Mouse (Mus musculus) heart, embryonic 15.5 days (tissue): ENCODE measurements around the gene Plgrkt. TPM values are rescaled to one million over a fixed set of nuclear protein-coding genes. Genes with fewer than 3 reads are reported as not detected.

ENCODE experiments used
- ATAC-seq: fragments of 200-750 bp; cut with Nextera tagmentation; replicated peaks from 2 replicates; pipeline ENCODE4 v1.8.0; 2017; ENCODE audit warnings: low read depth, moderate TSS enrichment; ENCODE audit not compliant: insufficient number of reproducible peaks, insufficient read depth, low FRiP score
- H3K27ac ChIP-seq: fragments of 300-500 bp; sonication (generic); 2 replicates; pipeline ENCODE4 v1.5.1; 2015; ENCODE audit warnings: mild to moderate bottlenecking, inconsistent platforms
- H3K27me3 ChIP-seq: fragments of 300-500 bp; sonication (generic); 2 replicates; pipeline ENCODE4 v1.6.1; 2015; ENCODE audit warnings: inconsistent platforms
- H3K36me3 ChIP-seq: fragments of 300-500 bp; sonication (generic); 2 replicates; pipeline ENCODE4 v1.6.1; 2015; ENCODE audit warnings: mild to moderate bottlenecking, inconsistent platforms
- H3K4me1 ChIP-seq: fragments of 300-500 bp; sonication (generic); replicated peaks from 2 replicates; pipeline ENCODE4 v1.6.1; 2015; ENCODE audit warnings: inconsistent platforms
- H3K4me2 ChIP-seq: fragments of 300-500 bp; sonication (generic); 2 replicates; pipeline ENCODE4 v1.6.1; 2015; ENCODE audit warnings: inconsistent platforms, mild to moderate bottlenecking, moderate library complexity
- H3K4me3 ChIP-seq: fragments of 300-500 bp; sonication (generic); 2 replicates; pipeline ENCODE4 v1.5.1; 2015; ENCODE audit warnings: mild to moderate bottlenecking, inconsistent platforms
- H3K9ac ChIP-seq: fragments of 300-500 bp; sonication (generic); 2 replicates; pipeline ENCODE4 v1.6.1; 2015; ENCODE audit warnings: mild to moderate bottlenecking, inconsistent platforms
- H3K9me3 ChIP-seq: fragments of 300-500 bp; sonication (generic); replicated peaks from 2 replicates; pipeline ENCODE4 v1.6.1; 2016; ENCODE audit warnings: inconsistent platforms
- WGBS: fragments of 180-500 bp; shearing (Covaris S2); methylation state at CpG from one replicate; pipeline ENCODE4 v1.1.7; 2015; ENCODE audit warnings: mixed read lengths; 5-methylcytosine and 5-hydroxymethylcytosine counted together
- polyA plus RNA-seq: library from polyadenylated mRNA; unstranded; fragments of >200 nt; fragmentation: Nextera tagmentation; extraction: Ambion mirVana; gene quantifications from 2 replicates; pipeline ENCODE4 v1.2.1, GENCODE M21; 2015

The Plgrkt gene
- polyA plus RNA-seq, 1 experiment from 2014 or later: 49.2 TPM

DNA sequence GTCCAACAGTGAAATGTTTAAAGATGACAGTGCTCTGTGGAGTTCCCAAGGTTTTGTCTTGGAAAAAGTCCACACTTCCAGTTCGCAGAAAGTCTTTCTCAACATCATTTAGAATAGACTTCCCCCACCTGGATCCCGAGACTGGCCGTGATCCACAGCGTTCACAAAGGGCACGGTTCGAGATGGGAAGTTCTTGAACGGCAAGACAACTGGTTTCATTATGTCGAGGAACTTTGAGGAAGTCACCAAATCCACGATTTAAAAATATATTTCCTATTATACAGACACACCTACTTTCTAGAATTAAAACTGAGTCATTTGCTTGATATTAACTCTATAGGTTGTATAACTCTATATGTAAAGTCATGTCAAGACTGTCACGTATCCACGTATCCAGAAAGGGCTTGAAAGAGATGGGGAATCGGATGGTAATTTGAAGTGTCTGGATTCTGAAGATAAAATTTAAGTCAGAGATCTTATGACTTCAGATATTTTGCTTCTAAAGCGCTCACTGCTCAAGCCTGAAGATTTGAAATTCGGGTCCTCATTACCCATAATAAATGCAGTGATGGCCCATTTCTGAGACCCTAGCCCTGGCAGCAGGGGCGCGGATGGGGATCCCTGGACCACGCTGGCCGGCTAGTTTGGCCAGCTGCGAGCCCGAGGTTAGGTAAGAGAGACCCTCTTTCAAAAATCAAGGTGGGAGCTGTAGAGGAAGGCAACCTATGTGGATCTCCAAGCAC, 793 bp downstream of the Plgrkt start:
- peak overlapping the region; percentile 52; the same call in 1 of the 2 replicates for H3K27ac ChIP-seq

DNA sequence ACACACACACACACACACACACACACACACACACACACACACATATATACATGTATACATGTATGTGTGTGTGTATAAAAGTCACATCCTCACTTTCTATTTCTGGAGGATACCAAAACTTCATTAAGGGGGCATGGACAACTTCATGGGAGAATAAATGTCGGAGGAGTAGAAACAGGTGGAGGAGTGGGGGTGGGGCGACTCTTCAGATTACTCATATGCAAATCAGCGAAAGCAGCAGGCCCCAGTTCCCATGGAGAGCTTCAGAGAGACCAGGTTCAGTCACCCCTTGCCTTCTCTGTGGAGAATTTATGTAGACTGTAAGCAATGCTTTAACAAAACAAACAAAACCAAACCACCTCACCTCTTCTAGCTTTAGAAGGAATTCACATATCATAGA, 2.1 kb downstream of the Plgrkt start:
- WGBS: 38% methylated on average over 3 of the region's 3 CpGs
- H3K4me2 ChIP-seq: no peak overlapping the region
- no peaks in the 10 kb centered on the region for H3K27me3 ChIP-seq
- no peak overlapping the region for H3K9ac ChIP-seq
- peaks cover 24% of the 10 kb centered on the region for H3K4me1 ChIP-seq
- no peaks in the 10 kb centered on the region for H3K36me3 ChIP-seq
- H3K9me3 ChIP-seq: no peaks in the 10 kb centered on the region
- ATAC-seq: no peak
- no peak overlapping the region for H3K4me3 ChIP-seq
- H3K27ac ChIP-seq: no peak overlapping the region

More for the DNA sequence above, 793 bp downstream of the Plgrkt start:
- 48% methylated on average over 20 of the region's 20 CpGs for WGBS
- Histone ChIP-seq H3K9me3 (no peaks in the 10 kb centered on the region), H3K4me3 (peak overlapping the region; percentile 63), H3K4me1 (peaks cover 13% of the 10 kb centered on the region), H3K36me3 (no peaks in the 10 kb centered on the region), H3K4me2 (peak overlapping the region; percentile 88), H3K27me3 (no peaks in the 10 kb centered on the region), H3K9ac (peak overlapping the region; percentile 57)
- ATAC-seq: no peak

DNA sequence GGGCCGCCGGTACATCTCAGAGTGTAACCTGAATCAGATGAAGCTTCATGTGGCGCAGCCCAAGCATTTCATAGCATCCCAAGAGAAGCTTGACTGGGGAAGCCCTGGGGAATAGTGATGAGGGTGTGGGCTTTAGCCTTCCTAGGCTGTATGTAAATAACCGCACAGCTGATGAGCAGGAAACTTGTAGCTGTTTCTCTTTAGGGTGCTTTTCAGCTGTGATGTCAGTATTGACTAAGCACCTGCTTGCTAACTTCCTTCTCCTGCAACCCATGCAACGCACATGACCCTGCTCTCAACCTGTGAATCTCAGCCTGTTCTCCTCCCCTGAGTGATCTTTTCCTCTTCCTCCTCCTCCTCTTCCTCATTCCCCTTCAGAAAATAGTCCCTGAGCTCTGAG, 3.1 kb downstream of the Plgrkt start:
- ATAC-seq: no peak
- WGBS: 71% methylated on average over 5 of the region's 5 CpGs

DNA sequence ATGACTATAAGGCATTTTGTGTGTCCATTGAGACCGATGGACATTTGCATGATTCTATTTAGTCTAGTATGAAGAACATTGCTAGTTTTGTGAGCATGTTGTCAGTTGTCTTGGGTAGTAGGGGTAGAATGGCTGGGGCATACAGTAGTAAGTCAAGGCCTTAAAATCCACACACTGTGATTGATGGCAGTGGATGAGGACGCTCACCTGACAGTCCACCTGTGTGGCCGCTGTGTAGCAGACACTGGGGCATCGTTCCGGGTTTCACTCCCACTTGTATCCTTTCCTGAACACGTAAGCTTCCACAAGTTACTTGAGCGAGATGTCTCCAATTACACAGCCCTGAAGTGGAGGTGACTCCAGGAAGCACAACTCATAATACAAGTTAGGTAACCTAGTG, 3.6 kb downstream of the Plgrkt start:
- Histone ChIP-seq H3K9me3 (no peaks in the 10 kb centered on the region), H3K27me3 (no peaks in the 10 kb centered on the region), H3K4me2 (no peak overlapping the region), H3K4me3 (no peak overlapping the region), H3K36me3 (no peaks in the 10 kb centered on the region), H3K4me1 (peaks cover 26% of the 10 kb centered on the region), H3K27ac (no peak overlapping the region), H3K9ac (no peak overlapping the region)
- no peak for ATAC-seq
- 84% methylated on average over 7 of the region's 7 CpGs for WGBS

More for the DNA sequence above, 3.1 kb downstream of the Plgrkt start:
- H3K9ac ChIP-seq: no peak overlapping the region
- no peaks in the 10 kb centered on the region for H3K9me3 ChIP-seq
- no peaks in the 10 kb centered on the region for H3K27me3 ChIP-seq
- no peak overlapping the region for H3K27ac ChIP-seq
- no peak overlapping the region for H3K4me2 ChIP-seq
- H3K4me1 ChIP-seq: peaks cover 26% of the 10 kb centered on the region
- no peak overlapping the region for H3K4me3 ChIP-seq
- H3K36me3 ChIP-seq: no peaks in the 10 kb centered on the region

DNA sequence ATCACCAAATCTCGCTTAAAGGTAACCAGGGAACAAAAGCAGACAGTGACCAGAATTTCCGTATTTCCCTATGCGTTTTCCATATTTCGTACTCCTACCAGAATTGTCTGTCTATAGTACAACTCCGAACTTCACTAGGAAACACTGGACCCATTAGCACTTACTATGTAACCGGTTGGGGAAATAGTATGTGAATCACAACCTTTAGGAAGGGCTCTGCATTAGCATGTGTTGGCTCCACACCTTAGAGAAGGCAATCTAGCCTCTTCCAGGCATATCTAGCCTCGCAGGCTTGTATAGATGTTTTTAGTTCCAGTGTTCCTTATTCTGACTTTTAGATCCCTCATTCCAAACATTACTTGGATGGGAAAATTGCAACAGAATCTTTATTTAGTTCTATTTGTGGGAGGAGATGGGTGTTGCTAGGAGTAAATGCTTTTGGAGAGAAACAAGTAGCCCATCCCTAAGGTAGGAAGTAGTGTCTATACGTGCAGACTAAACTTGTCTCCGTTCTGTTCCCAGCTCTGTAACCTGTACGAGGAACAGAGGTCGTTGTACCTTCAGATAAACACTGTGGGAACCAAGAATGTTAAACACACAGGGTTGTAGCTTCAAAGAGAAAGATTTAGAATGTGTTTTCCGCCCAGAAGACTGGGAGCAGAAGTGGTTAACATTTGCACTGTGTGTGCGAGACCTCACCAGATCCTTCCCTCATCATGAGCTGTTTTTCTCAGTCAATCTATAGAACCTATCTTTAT, 4.8 kb downstream of the Plgrkt start:
- WGBS: 38% methylated on average over 13 of the region's 13 CpGs
- Histone ChIP-seq H3K4me2 (peak overlapping the region; percentile 89), H3K27me3 (no peaks in the 10 kb centered on the region), H3K36me3 (no peaks in the 10 kb centered on the region; the same call in 1 of the 2 replicates), H3K4me3 (peak overlapping the region; percentile 87), H3K4me1 (peaks cover 22% of the 10 kb centered on the region), H3K9ac (peak overlapping the region; percentile 84; the same call in 1 of the 2 replicates), H3K9me3 (no peaks in the 10 kb centered on the region), H3K27ac (no peak overlapping the region)
- ATAC-seq: no peak

DNA sequence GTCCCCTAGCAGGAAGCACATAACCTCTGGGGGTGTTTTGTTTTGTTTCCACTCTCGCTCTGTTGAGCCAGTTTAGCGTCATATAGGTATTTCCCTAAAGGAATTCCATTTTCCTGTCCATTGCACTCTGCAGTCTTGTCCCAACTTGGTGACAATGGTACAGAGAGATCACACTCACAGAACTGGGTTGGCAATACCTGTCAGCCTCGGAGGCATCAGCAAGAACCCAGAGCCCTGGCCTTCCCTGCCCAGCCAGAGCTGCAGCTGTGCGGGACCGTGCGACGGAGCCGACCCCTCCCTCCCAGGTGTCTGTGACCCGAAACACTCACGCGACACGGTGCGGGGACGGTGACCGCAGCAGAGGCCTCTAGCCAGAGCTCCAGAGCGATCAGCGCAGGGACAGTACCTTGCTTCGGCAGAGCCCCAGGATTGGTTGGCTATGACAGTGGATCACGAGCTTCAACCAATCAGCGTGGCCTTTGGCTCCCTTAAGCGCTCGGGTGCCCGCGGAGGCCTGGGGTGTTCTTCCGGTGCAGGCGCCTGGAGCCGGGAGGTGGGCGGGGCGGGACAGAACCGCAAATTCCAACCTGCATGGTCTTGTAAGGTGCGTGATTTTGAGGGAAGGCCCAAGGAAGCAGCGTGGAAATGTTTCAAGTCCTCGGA, 5.6 kb downstream of the Plgrkt start:
- Histone ChIP-seq H3K4me2 (peak overlapping the region; percentile 89), H3K9ac (peak overlapping the region; percentile 84), H3K36me3 (no peaks in the 10 kb centered on the region; the same call in 1 of the 2 replicates), H3K4me1 (peaks cover 20% of the 10 kb centered on the region), H3K4me3 (peak overlapping the region; percentile 87), H3K27ac (peak overlapping the region; percentile 52; the same call in 1 of the 2 replicates), H3K9me3 (no peaks in the 10 kb centered on the region), H3K27me3 (no peaks in the 10 kb centered on the region)
- peak; percentile 99 for ATAC-seq
- 2% methylated on average over 33 of the region's 33 CpGs for WGBS

DNA sequence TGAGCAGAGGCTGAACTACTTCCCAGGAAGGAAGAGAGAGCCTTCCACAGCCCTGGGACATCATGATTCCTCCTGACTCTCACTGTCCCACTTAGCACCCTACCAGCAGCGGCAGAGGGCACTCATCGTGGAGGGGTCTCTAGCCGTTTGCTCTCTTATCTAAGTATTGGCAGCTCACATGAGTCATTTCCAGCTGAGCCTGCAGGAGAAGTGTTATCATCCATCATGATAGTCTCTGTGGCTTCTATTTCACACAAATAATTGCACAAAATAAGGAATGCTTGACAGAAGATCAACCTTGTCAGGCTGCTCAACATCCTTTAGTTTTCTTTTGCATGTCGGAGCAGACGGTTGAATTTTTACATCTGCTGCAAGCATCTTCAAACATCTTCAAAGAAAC, 6.9 kb downstream of the Plgrkt start:
- no peak for ATAC-seq
- peaks cover 22% of the 10 kb centered on the region for H3K4me1 ChIP-seq
- H3K27me3 ChIP-seq: no peaks in the 10 kb centered on the region
- 52% methylated on average over 5 of the region's 5 CpGs for WGBS
- no peak overlapping the region for H3K27ac ChIP-seq
- no peak overlapping the region for H3K9ac ChIP-seq
- no peaks in the 10 kb centered on the region for H3K9me3 ChIP-seq
- no peak overlapping the region for H3K4me2 ChIP-seq
- H3K36me3 ChIP-seq: no peaks in the 10 kb centered on the region; the same call in 1 of the 2 replicates
- no peak overlapping the region for H3K4me3 ChIP-seq

DNA sequence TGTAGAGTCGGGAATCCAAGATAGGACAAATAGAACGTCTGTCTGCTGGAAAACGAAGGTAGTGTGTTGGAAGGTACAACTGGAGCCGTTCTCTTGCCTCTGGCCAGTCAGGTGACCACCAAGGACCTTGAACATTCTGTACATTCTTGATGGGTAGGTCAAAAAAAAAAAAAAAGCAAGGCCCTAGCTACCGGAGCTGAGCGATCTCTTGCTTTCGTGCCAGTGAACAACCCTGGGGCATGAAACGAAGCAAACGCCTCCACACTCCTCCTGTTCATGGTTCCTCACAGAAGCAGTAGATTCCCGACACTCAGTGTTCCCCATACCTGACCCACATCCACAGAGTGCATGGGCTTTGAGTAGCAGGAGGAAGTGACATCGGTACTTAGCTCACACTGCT, 10.9 kb downstream of the Plgrkt start:
- 80% methylated on average over 11 of the region's 11 CpGs for WGBS
- ATAC-seq: no peak
- Histone ChIP-seq H3K4me2 (no peak overlapping the region), H3K4me3 (no peak overlapping the region), H3K36me3 (no peaks in the 10 kb centered on the region; the same call in 1 of the 2 replicates), H3K9ac (no peak overlapping the region), H3K27me3 (no peaks in the 10 kb centered on the region), H3K27ac (no peak overlapping the region), H3K9me3 (no peaks in the 10 kb centered on the region), H3K4me1 (peaks cover 15% of the 10 kb centered on the region)

DNA sequence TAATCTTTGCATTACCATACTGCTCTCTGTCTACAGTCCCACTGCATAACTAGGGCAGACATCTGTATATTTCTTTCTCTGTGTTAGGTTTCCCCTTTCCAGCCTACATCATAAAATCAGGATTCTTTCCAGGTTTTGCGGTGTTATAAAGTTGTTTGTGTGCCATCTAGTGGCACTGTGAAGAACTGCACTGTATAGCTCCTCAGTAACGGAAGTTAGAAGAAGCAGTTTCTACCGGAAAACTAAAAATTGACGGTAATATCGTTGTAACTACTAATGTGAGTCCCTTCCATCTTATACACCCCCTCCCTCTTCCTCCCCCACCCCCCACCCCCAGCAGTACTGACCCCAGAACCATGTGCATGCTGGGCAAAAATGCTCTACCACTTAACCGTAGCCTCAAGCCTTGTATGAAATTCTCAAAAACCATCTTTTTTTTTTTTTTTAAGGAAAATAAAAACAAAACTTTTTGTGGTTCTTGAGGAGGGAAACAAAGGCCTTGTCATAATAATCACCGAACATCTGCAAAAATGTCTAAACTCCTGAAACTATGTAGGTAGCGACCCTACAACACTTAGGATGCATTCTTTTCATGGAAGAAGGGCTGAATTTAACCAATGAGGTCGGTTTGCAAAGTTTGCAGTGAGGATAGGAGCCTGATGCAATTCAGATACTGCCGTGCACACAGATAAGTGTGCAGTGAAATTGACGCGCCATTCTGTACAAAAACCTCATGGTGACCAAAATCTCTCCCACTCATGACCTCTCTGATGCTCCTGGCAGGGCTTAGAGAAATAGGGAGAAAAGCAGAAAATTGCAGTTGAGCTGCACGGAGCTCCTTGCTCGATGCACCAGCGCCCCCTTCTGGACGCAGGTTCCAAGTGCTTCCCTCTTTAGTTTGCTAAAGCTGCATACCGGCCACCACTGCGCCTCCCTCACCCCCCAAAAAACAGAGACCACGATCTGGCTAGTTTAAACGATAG, 12.0 kb downstream of the Plgrkt start:
- Histone ChIP-seq H3K9ac (peak overlapping the region; percentile 33), H3K27ac (0 out of 2 replicates have a peak overlapping the region, but pooled peaks have one; percentile 15), H3K4me3 (peak overlapping the region; percentile 47), H3K27me3 (no peaks in the 10 kb centered on the region), H3K4me2 (peak overlapping the region; percentile 87), H3K36me3 (no peaks in the 10 kb centered on the region; the same call in 1 of the 2 replicates), H3K9me3 (no peaks in the 10 kb centered on the region), H3K4me1 (peaks cover 6% of the 10 kb centered on the region)
- 3% methylated on average over 20 of the region's 20 CpGs for WGBS
- ATAC-seq: 0 out of 2 replicates have a peak, but pooled peaks have one; percentile 55

DNA sequence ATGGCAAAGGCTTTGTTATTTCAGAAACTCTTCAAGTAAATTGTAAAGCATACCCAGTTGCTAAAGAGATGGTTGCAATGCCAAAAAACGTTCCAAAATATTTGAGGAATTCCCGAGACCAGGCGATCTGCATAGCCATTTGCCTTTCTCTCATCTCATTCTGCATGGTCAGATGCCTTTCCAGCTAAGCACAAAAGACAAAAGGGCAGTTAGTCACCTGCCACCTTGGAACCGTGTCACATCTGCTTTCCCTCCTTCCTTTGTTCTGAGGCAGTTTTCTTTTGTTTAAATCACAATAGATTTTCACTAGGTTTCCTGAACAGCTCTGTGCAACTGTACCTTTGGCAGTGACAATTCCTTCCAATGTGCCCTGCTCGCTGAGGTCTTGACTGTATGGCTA, 16.2 kb downstream of the Plgrkt start:
- Histone ChIP-seq H3K4me3 (no peak overlapping the region), H3K27me3 (no peaks in the 10 kb centered on the region), H3K4me1 (peaks cover 3% of the 10 kb centered on the region), H3K4me2 (no peak overlapping the region), H3K27ac (no peak overlapping the region), H3K9ac (no peak overlapping the region), H3K36me3 (peaks cover 3% of the 10 kb centered on the region; the same call in 1 of the 2 replicates), H3K9me3 (no peaks in the 10 kb centered on the region)
- ATAC-seq: no peak
- WGBS: 52% methylated on average over 5 of the region's 5 CpGs
